Mouse (Mus musculus) thymus, adult 2 months (tissue): ENCODE results near the gene Gnb4. TPM values are rescaled to one million over a fixed set of nuclear protein-coding genes. Genes with fewer than 3 reads are reported as not detected.

Source experiments
- DNase-seq: peaks from one replicate; pipeline ENCODE4 v3.0.0; 2021
- H3K27ac ChIP-seq: fragments of 200-500 bp; 2 replicates; pipeline ENCODE4 v1.5.1; 2012; ENCODE audit warnings: low read length, control low read depth; ENCODE audit not compliant: control insufficient read depth, insufficient read depth
- H3K27me3 ChIP-seq: fragments of 200-500 bp; 2 replicates; pipeline ENCODE4 v1.6.1; 2012; ENCODE audit warnings: mild to moderate bottlenecking, low read length, moderate library complexity, mixed read lengths; ENCODE audit not compliant: control insufficient read depth, insufficient read depth
- H3K36me3 ChIP-seq: fragments of 200-500 bp; 2 replicates; pipeline ENCODE4 v1.6.1; 2012; ENCODE audit warnings: mild to moderate bottlenecking, low read length, moderate library complexity; ENCODE audit not compliant: control insufficient read depth, insufficient read depth
- H3K4me1 ChIP-seq: fragments of 200-500 bp; replicated peaks from 2 replicates; pipeline ENCODE4 v1.6.1; 2012; ENCODE audit warnings: low read length; ENCODE audit not compliant: control insufficient read depth, insufficient read depth
- H3K4me3 ChIP-seq: fragments of 200-500 bp; 2 replicates; pipeline ENCODE4 v1.5.1; 2012; ENCODE audit warnings: mild to moderate bottlenecking, low read length, control low read depth, moderate library complexity; ENCODE audit not compliant: control insufficient read depth, insufficient read depth
- CTCF ChIP-seq: fragments of 200-500 bp; IDR thresholded peaks from 2 replicates; pipeline ENCODE4 v1.5.1; 2012; ENCODE audit warnings: mild to moderate bottlenecking, control low read depth, low read length, moderate library complexity, borderline replicate concordance; ENCODE audit not compliant: control insufficient read depth, poor library complexity, insufficient read depth; ENCODE audit errors: extremely low read depth
- POLR2A ChIP-seq: fragments of 200-500 bp; IDR thresholded peaks from 2 replicates; pipeline ENCODE4 v1.6.1; 2012; ENCODE audit warnings: mild to moderate bottlenecking, low read length, control low read depth, moderate library complexity; ENCODE audit not compliant: control insufficient read depth, poor library complexity, insufficient read depth; ENCODE audit errors: extremely low read depth
- WGBS: fragments of 180-500 bp; shearing (Covaris S2); methylation state at CpG from one replicate; pipeline ENCODE4 v1.1.7; 2018; 5-methylcytosine and 5-hydroxymethylcytosine counted together
- polyA plus RNA-seq: library from polyadenylated mRNA; depleted of rRNA; stranded (reverse); fragments of >200 nt; gene quantifications from 2 replicates; pipeline ENCODE4 v1.2.3, GENCODE M21; 2012; rRNA removed

Gnb4 gene
- polyA plus RNA-seq, 1 experiment, result 42.2 TPM

- Histone ChIP-seq H3K36me3 (no peaks in the 10 kb centered on the region), H3K4me1 (no peaks in the 10 kb centered on the region), H3K27ac (no peak overlapping the region), H3K4me3 (no peak overlapping the region), H3K27me3 (no peaks in the 10 kb centered on the region)
- TF ChIP-seq POLR2A (no peak), CTCF (no peak)
- whole genome bisulfite sequencing, result 95% methylated on average over 5 of the region's 5 CpGs
- DNase-seq, result no peak
These were observed 78.3 kb downstream of the Gnb4 start for GRCm38 (mm10) chr3:32538091-32538490.

DNA sequence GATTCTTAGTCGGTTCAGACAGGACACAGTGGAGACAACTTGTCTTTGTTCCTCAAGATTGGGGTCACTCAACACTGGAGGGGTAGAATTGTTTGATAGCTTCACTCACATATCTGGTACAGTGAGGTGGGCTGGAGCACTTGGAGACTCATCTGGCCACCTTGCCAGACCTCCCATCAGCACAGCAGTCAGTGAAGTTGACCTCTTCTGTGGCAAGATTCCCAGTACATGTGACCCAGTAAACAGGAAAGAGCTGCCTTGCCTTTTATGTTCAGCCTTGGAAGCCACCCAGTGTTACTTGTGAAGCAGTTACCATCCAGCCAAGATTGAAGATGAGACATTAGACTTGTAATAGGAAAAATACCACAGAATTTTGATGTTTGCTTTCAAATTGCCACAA is 78.8 kb downstream of the Gnb4 start:
- TF ChIP-seq CTCF (no peak), POLR2A (no peak)
- no peaks in the 10 kb centered on the region for H3K4me1 ChIP-seq
- no peaks in the 10 kb centered on the region for H3K36me3 ChIP-seq
- 90% methylated on average over 1 of the region's 1 CpGs for WGBS
- no peak for DNase-seq
- H3K27me3 ChIP-seq, result no peaks in the 10 kb centered on the region
- no peak overlapping the region for H3K27ac ChIP-seq
- no peak overlapping the region for H3K4me3 ChIP-seq

DNA sequence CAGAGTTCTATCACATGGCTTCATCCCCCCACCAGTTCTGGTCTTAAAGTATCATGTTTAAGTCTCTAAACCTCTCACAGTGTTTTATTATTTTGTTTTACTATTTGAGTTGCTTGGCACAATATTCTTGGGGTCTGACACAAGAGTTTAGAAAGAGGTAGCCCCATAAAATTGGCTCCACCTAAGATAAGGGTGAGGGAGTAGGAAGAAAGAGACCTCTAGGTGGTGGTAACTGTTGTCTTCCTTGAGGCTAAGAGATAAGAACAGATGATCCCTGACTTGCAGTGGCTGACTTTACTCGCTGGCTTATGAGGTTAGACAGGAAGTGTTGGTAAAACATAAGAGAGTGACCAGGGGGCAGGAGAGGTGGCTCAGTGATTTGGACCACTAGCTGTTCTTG is 80.7 kb downstream of the Gnb4 start:
- H3K4me3 ChIP-seq, result no peak overlapping the region
- TF ChIP-seq CTCF (no peak), POLR2A (no peak)
- H3K27ac ChIP-seq, result no peak overlapping the region
- DNase-seq, result no peak
- no peaks in the 10 kb centered on the region for H3K27me3 ChIP-seq
- no peaks in the 10 kb centered on the region for H3K4me1 ChIP-seq
- 59% methylated on average over 1 of the region's 1 CpGs for WGBS
- no peaks in the 10 kb centered on the region for H3K36me3 ChIP-seq

Other genes with a start within 250 kb of the Gnb4 start
- gene Pik3ca, start 218.9 kb downstream of the Gnb4 start, polyA plus RNA-seq, result 9.4 and 10.2 TPM in 2 replicates
- gene Kcnmb3, start 124.4 kb downstream of the Gnb4 start, polyA plus RNA-seq, result 0.05 and 0.11 TPM in 2 replicates
- 27.6 and 33.5 TPM in 2 replicates for gene Zfp639, start 106.3 kb downstream of the Gnb4 start, polyA plus RNA-seq
- 7.2 and 9.6 TPM in 2 replicates for gene Mfn1, start 87.1 kb downstream of the Gnb4 start, polyA plus RNA-seq
- gene Actl6a, start 89.7 kb upstream of the Gnb4 start, polyA plus RNA-seq, result 33.9 and 35.3 TPM in 2 replicates
- 174 and 220 TPM in 2 replicates for gene Ndufb5, start 120.4 kb upstream of the Gnb4 start, polyA plus RNA-seq
- gene Mrpl47, start 121.0 kb upstream of the Gnb4 start, polyA plus RNA-seq, result 2.0 and 3.0 TPM in 2 replicates
- gene Usp13, start 201.0 kb upstream of the Gnb4 start, polyA plus RNA-seq, result 0.32 and 2.6 TPM in 2 replicates